Mouse (Mus musculus): Measurements from ENCODE around the gene Atp1a1.

Gene Atp1a1

DNA sequence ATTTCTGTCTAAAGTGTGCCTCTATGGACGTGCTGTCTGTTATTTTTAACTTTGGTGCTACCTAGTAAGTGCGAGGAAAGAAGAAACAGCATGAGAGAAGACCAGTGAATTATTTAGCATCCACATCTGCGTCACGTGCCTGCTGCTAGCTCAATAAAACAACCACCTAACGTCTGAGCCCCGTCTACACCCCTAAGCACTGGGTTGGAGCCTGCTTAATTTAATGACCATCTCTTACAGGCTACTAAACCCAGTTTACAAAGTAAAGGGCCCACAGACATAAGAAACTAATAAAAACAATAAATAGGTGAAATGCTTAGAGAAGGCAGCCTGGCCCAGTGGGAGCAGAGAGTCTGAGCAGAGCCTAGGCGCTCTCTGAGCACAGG, 11.2 kb downstream of the Atp1a1 start:
- DNase-seq (ENCODE audit: low spot score in 2 of 2) = no peak

DNA sequence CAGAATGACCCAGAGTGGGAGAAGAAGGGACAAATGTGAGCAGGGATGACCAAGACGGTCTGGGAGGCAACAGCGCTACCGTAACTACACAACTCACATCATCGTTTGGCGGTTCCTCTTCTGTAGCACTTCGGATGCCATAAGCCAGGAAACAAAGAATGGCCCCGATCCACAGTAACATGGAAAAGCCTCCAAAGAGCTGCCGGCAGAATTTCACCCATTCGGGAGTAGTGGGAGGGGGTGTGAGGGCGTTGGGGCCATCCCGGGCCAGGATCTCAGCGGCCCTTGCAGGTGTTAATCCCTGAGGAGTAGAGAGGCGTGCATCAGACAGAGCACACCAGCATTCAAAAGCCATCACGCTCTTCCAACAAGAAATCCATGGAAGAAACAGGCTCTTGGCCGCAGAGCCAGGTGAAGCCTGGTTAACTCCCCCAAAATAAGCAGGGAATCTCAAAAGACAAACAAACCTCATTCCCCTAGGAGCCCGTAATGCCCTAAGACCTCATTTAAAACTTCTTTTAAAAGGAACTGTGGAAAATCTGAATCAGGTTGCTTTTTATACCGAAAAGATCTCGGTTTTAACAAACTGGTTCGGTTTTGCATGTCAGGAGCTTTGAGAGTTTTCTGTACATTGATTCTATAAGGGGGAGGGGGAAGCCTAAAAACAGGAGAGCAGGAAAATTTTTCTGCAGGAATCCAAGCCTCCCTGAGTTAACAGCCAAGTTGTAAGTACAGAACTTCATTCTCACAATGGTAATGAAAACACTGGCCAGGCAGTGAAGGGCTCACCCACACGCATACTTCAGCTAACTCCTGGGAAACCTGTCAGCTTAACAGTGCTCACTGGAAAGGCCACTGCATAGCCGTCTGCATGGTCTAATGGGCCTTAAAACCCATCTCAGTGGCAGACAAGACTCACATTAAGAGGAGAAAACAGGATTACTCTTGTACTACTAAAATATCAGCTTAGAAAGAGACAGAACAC, 11.9 kb downstream of the Atp1a1 start:
- DNase-seq (ENCODE audit: low spot score in 2 of 2) = no peak

DNA sequence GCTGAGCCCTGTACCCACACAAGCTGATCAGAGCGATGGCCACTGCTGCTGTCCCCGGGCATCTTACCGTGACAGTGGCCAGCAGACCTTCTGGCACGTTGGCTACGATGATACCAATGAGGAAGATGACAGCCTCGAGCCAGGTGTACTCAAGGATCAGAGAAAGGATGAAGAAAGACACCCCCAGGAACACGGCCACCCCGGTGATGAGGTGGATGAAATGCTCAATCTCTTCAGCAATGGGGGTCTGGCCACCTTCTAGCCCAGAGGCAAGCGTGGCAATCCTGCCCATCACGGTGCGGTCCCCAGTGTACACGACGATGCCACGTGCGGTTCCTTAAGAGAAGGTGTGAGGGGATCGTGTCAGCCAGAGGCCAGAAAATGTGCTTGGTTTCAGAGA, 14.1 kb downstream of the Atp1a1 start:
- DNase-seq (ENCODE audit: low spot score in 2 of 2) = no peak

DNA sequence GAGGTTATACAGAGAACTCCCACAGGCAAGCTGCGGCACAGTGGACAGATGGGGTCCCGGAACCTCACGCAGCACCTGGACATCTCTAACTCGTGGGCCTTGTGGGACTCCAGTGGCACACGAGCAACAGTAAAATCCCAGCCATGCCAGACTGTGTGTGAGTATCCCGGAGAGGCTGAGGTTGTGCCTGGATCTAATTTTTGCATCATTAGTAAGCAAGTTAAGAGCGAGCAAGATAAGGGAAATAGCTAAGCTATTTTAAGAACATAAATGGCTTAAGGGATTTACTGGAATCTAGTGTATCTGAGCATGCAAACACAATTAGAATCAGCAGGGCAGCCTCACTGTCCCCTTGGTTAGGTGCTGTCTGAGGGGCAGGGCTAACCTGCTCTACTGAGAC, 16.2 kb downstream of the Atp1a1 start:
- no peak for DNase-seq (ENCODE audit: low spot score in 2 of 2)

DNA sequence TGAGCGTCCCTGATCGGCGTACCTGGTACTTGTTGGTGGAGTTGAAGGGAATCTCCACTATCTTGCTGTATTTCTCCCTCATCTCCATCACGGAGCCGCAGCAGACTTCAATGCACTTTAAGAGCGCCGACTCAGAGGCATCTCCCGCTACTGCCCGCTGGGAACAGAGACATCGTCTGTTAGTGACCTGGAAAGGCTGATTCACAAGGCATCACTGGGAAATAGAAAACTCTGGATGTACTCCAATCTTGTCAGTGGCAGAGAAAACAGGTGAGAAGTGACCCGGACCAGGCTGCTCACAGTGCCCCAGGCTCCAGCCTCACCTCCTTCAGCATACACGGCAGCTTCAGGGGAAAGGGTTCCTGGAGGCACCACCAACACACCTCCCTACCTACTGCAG, 17.7 kb downstream of the Atp1a1 start:
- no peak for DNase-seq (ENCODE audit: low spot score in 2 of 2)

DNA sequence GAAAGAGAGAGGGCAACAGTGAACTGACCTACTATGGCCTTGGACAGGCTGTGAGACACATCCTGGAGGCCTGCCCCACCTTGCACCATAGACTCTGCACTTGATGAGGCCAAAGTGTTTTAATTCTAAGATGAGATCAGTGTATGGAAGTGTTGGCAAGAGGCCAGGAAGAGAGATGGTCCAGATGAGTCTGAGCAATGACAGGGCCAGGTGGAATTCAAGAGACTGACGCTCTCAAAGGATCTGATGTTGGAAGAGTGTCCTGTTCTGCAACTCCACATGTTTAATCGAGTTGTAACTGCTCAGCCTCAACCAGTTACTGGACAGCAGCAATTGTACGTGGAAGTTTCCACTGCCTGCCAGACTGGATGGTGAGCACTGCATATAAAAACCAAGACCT, 26.4 kb downstream of the Atp1a1 start:
- DNase-seq (ENCODE audit: low spot score in 2 of 2) = no peak

DNA sequence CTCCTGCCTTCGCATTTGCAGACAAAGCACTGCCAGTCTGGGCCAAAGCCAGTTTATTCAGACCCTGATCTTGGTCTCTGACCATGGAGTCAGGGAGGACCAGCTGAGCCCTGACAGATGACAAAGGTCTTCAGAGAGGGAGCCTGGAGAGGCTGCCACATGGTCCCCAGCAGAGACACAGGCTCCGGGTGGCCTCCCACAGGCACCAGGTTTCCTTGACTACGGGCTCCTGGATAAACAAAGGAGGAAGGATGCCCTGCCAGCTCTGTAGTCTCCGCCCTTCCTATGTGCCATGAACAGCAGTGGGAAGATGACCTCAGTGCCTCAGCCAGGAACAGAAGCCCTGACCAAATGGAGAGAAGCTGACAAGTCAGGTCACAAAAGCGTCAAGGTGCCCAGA, 27.1 kb downstream of the Atp1a1 start:
- no peak for DNase-seq (ENCODE audit: low spot score in 2 of 2)

DNA sequence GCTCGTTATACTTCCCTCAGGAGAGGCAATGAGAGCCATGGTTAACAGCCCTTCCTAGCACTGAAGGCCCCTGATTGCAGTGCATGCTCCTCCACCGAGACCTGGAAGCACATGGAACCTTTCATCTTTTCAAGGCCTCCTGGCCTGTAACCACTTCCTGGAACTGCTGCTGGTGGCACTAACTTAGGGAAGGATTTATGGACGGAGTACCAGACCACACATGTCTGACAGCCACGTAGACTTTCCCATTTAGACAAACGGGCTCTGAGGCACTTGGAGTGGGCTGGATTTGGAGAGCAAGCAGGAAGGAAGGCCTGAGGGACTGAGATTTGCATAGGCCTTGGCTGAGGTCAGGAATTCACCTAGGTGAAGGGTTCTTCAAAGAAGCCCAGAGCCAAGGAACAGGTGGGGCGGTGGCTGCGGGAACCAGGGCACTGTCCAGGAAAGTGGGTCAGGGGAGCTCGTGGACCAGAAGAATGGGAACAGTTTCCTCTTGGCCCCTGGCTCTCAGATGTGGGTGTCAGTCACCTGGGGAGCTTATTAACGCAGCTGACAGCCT, 28.9 kb downstream of the Atp1a1 start:
- DNase-seq (ENCODE audit: low spot score in 2 of 2) = no peak

DNA sequence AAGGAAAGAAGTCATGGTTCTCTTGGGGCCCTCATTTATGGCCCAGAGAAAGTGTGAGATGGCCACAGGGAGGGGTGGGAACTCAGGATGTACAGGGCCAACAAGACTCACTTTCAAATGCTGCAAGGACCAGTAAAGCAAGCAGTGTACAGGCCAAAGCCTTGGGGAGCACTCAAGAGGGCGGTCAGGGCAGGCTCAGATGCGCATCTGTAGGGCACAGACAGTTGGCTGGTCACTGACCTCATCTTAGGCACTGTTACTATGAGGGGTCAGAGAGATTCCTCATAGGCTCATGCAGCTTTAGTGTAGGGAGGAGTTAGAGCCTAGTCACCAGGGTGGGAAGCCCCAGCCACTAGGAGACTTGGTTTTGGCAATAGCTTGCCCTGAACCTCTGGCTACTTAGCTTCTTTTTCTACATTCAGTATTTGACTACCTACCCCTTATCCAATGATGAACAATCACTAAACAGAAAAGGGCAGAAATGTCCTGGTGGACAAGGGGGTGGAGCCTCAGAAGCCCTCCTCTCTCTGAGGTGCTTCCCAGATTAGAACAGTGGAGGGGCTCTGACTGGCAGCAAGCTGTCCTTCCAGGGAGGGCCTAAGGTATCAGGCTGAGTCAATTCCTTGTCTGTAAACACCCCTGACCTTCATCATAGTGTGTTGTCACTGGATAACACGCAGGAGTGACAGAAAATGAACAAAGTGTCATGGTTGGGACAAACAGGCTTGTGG, 29.9 kb downstream of the Atp1a1 start:
- no peak for DNase-seq (ENCODE audit: low spot score in 2 of 2)

DNA sequence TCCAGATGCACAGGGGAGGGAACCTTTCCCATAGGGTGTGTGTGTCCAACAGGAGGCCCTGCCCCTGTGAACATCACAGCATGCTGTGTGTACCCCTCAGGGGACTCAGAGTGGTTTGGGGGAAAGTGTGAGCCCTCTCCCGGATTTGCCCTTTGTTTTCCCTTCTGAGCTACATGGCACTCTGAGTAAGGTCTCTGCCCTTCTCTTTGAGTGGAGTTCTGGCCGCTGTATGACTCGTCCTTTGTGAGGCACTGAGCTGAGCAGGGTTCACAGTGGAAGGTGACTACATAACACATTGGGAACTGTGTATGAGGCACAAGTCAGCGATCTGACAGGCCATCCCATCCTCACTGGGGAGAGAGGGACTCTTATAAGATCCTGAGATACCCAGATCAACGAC, 31.5 kb downstream of the Atp1a1 start:
- DNase-seq (ENCODE audit: low spot score in 2 of 2) = no peak

DNA sequence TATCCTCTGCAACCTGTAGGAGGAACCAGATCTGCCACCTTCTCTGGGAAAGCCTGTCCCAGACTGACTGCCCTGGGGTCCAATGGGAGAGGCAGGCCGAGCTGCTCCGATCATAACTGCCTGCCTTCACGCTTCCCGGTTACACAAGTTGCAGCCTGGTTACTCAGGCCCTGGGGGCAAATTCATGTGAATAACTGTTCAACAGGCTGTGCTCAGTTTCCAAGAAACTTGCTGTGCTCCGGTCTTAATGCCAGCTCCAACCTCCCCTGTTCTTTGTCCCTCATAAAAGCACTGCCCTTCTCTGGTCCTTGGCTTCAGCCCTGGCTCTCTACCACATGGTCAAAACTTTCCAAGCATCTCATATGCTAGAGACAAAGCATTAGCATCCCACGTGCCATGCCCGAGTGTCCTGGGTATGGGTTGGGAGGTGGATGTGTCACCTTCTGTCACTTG, 32.3 kb downstream of the Atp1a1 start:
- DNase-seq (ENCODE audit: low spot score in 2 of 2) = no peak

DNA sequence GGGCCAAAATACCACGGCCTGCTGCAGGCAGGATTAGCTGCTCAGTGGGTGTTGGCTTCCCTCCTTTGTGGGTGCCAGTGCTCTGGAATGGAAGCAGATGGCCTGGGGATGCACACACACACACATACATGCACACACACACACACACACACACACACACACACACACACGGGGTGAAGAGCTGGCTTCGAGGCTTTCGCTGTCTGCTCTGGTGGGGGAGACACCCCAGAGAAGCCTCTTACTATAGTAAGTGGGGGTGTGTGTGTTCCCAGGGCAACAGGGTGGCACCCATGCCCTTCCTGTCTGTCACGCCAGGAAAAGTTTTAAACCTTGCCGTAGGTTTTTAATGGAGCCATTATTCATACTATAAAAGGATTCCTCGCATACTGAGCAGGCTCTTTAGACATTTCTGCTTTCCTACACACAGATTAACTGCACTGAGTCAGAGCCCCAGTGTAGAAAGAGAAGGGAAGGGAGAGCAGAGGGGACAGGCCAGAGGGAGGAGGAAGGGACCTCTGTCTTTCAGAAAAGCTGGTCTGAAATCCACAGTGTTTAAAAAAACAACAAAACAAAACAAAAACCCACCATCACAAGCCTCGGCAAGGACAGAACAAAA, 32.9 kb downstream of the Atp1a1 start:
- no peak for DNase-seq (ENCODE audit: low spot score in 2 of 2)

DNA sequence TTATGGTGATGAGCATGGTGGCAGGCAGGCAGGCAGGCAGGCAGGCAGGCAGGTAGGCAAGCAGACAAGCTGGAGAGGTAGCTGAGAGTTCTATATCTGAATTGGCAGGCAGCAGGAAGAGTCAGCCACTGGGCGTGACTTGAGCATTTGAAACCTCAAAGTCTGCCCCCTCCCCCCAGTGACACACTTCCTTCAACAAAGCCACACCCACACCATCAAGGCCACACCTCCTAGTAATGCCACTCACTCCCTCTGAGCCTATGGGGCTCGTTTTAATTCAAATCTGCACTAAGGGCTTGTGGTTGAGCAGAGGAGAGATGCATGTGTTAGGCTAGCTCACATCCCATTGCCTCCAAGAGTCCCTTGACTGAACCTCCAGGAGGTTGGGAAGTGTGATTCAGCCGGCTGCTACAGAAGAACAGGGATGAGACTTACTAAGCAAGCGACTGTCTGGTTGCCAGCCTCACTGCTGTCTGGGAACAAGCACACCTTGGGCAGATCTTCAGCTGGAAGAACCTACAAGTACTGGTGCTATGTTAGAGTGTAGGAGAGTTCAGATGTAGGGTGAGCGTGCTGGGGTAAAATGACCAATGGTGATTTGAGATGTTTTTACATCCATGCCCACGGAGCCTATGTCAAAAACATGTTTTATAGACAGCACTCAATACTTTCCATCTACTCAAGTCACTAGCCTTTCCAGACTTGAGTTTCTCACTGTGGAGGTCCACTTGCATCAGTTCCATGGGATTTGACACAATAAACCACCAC, 33.6 kb downstream of the Atp1a1 start:
- DNase-seq (ENCODE audit: low spot score in 2 of 2) = no peak

DNA sequence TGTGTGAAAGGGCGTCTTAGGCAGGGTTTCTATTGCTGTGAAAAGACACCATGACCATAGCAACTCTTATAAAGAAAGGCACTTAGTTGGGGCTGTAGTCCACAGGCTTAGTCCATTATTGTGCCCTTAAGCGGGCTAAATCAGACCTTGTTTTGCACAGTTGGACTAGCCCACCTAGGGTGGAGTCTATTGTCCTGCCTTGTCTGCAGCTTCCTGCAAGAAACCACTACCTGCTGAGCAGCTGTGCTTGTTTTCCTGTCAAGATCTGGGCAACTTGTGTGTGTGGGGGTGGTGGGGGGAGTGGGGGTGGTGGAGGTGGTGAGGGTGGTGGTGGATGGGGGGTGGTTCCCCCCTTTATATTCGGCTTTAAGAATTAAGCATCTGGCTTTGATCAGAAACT, 34.2 kb downstream of the Atp1a1 start:
- no peak for DNase-seq (ENCODE audit: low spot score in 2 of 2)

DNA sequence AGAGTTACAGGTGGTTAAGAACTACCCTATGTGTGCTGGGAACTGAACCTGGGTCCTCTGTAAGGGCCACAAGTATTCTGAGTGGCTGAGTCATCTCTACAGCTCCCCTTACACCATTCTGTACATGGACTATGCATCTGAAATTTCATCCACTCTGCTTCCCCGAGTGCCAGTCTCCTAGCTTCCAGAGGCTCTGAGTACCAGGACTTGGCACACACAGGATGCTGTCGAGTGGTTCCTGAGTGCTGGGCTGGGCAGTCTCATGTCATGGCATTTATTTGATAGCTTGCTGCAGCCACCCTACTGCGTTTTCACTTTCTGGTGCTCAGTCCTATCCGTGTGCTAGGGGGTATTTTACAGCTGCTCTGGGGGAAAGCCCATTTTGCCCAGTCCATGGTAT, 35.9 kb downstream of the Atp1a1 start:
- DNase-seq (ENCODE audit: low spot score in 2 of 2) = no peak

DNA sequence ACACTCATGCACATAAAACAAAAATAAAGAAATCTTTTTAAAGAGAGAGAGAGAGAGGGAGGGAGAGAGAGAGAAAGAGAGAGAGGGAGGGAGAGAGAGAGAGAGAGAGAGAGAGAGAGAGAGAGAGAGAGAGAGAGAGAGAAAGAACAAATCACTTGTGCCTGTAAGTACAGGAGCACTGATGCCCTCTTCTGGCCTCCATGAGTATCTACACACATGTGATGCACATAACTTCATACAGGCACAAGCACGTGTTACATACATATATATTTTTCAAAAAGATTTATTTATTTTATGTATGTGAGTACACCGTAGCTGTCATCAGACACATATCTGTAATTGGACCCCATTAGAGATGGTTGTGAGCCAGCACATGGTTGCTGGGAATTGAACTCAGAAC, 40.5 kb downstream of the Atp1a1 start:
- DNase-seq (ENCODE audit: low spot score in 2 of 2) = no peak

DNA sequence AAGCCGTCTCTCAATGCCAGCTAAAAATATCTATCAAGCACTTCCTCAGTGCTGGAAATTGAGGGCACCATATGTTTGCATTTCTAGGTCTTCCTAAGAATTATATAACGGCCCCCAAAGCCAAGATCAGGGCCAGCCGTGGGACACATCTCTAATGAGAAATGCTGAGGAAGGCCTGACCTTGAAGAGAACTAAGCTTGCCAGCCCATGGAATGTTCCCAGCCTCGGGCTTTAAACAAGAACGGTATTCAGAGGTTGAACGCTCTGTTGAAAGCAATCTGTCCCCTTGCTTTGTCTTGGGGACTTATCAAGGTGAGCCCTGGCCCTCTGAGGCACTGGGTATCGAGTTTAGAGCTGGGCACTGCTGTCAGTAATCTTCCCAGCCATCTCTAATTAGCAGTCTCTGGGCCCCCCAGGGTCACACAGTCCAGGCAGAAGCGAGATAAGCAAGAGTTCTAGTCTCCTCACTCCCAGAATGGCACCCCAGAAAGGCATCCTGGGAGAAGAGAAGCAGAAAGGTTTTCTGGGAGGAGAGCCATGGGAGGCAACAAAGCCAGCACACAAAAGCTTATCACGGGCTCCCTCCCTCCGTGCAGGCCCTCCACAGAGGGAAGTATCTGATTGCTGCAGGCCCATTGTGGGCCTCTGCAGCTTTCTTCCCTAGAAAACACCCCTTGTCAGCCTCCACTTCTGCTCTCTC, 41.8 kb downstream of the Atp1a1 start:
- no peak for DNase-seq (ENCODE audit: low spot score in 2 of 2)

DNA sequence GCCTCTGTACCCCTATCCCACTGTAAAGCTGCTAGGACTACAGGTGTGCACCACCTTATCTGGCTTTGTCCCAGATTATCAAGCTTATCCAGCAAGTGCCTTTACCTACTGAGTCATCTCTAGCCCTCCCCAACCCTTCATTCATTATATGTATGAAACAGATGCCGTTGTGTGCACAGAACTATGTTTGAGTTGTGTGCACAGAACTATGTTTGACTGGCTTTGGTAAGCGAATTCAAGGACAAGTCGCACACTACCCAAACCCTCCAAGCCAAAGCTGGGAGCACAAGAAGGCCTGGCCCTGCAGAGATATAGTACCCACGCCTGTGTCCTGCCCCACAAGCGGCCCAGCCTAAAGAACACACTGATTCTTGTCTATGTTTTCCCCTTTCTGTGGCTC, 42.5 kb downstream of the Atp1a1 start:
- DNase-seq (ENCODE audit: low spot score in 2 of 2) = no peak

DNA sequence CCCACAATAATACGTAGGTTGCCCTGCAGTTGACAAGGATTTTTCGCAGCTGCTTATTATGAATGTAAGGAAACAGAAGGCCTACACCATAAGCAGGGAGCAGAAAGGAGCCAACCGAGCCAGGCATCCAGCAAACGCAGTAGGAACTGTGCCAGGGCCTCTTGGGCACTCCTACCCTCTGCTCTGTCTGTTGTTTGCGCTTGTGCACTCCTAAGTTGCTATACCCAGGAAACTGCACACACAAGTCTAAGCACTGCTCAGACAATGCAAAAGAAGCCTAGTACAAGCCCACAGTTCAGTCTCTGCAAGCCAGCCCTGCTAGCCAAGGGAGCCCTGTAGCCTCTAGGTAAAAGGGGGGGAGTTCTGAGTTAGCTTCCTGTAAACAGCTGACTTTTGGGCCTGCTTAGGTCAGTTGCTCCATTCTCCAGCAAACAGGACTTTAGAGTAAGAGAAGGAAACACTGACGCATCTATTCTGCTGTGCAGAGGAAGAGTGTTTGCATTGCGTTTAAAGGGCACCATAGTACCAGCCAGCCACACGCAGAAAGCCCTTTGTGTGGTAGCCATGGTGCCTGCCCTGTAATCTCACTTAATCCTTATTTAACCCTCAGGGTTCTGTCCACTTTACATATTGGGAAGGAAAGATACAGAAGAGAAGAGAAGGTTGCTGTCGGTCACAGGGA, 43.5 kb downstream of the Atp1a1 start:
- no peak for DNase-seq (ENCODE audit: low spot score in 2 of 2)

DNA sequence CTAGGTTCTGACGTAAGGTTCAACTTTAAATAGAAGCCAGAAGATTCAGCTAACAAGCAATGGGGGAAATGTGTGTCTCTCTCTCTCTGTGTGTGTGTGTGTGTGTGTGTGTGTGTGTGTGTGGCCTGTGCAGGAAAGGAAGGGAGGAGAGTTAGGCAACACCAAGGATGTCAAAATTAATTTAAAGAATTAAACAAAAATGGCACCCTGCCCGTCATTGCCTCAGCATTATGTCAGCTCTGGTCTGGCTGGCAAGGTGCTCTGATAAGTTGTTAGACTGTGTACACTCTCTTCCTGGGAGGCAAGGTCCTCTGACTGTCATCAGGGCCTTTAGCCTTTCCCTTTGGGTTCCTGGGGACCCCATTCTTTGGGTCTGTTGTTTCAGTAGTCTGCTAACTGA, 47.8 kb downstream of the Atp1a1 start:
- no peak for DNase-seq (ENCODE audit: low spot score in 2 of 2)
